Mouse (Mus musculus) MEL (cell line): Measurements from ENCODE around the gene Taar7e.

ENCODE experiments used
- CTCF ChIP-seq, 3 experiments: IDR thresholded peaks in 2 of 3; conservative IDR thresholded peaks in 1 of 3; 2 replicates each; pipeline ENCODE4 v1.5.1; 2011 to 2012; ENCODE audit warnings: low read length in 3 of 3, low read depth in 2 of 3, mild to moderate bottlenecking in 2 of 3, improper control_type of control experiment in 1 of 3, inconsistent platforms in 1 of 3, mixed read lengths in 1 of 3, moderate library complexity in 1 of 3; ENCODE audit not compliant: control insufficient read depth in 1 of 3, insufficient read depth in 1 of 3, poor library complexity in 1 of 3, severe bottlenecking in 1 of 3
- MAFK ChIP-seq: IDR thresholded peaks from 2 replicates; pipeline ENCODE4 v1.6.1; 2011; ENCODE audit warnings: low read depth, mild to moderate bottlenecking, low read length, improper control_type of control experiment, borderline replicate concordance
- MAX ChIP-seq: IDR thresholded peaks from 2 replicates; pipeline ENCODE4 v1.6.1; 2011; ENCODE audit warnings: low read length, improper control_type of control experiment
- POLR2A ChIP-seq, 2 experiments: IDR thresholded peaks; 2 replicates each; pipeline ENCODE4 v1.6.1; 2011 to 2012; ENCODE audit warnings: low read length in 2 of 2, mild to moderate bottlenecking in 2 of 2, control low read depth in 1 of 2, improper control_type of control experiment in 1 of 2, low read depth in 1 of 2, moderate library complexity in 1 of 2; ENCODE audit not compliant: control insufficient read depth in 1 of 2, insufficient read depth in 1 of 2, poor library complexity in 1 of 2
- TAL1 ChIP-seq: IDR thresholded peaks from 2 replicates; pipeline ENCODE4 v1.6.1; 2012; ENCODE audit warnings: mild to moderate bottlenecking, inconsistent platforms, low read length, moderate library complexity, mixed read lengths
- ZKSCAN1 ChIP-seq: IDR thresholded peaks from 2 replicates; pipeline ENCODE4 v1.6.1; 2012; ENCODE audit warnings: low read depth, mild to moderate bottlenecking, inconsistent platforms, low read length, improper control_type of control experiment, moderate library complexity

- TF ChIP-seq CTCF (IDR thresholded peaks at IDR 0.05 in 2 of 3, conservative IDR thresholded peaks at IDR 0.05 in 1 of 3; ENCODE audit: control insufficient read depth in 1 of 3, insufficient read depth in 1 of 3, low read depth in 2 of 3, low read length in 3 of 3, poor library complexity in 1 of 3, severe bottlenecking in 1 of 3) (no peak), MAFK (no peak), ZKSCAN1 (no peak), TAL1 (no peak), POLR2A (IDR thresholded peaks at IDR 0.05; ENCODE audit: control insufficient read depth in 1 of 2, insufficient read depth in 1 of 2, low read depth in 1 of 2, low read length in 2 of 2, poor library complexity in 1 of 2) (no peak), MAX (no peak)
Observed at GRCm38 (mm10) chr10:24085936-24086335, 48.5 kb downstream of the Taar7e start.
